Mouse (Mus musculus) layer of hippocampus, adult 9-11 months (tissue): ENCODE results near the gene Rabgap1l.

Source experiments
- DNase-seq: peaks from one replicate; pipeline ENCODE4 v3.0.0; 2022

Rabgap1l gene

GRCm38 (mm10) chr1:160231013-160231412 lies 562.0 kb downstream of the Rabgap1l start:
- no peak for DNase-seq

GRCm38 (mm10) chr1:160227850-160228249 lies 565.2 kb downstream of the Rabgap1l start:
- DNase-seq: no peak

- no peak for DNase-seq
Measured at GRCm38 (mm10) chr1:160227196-160227595, 565.8 kb downstream of the Rabgap1l start.

GRCm38 (mm10) chr1:160224093-160224492 lies 568.9 kb downstream of the Rabgap1l start:
- DNase-seq: no peak

GRCm38 (mm10) chr1:160217898-160218297 lies 575.1 kb downstream of the Rabgap1l start:
- no peak for DNase-seq

GRCm38 (mm10) chr1:160214171-160214570 lies 578.8 kb downstream of the Rabgap1l start:
- DNase-seq: no peak

- peak; percentile 99 for DNase-seq
Measured at GRCm38 (mm10) chr1:160212703-160213669, 580.0 kb downstream of the Rabgap1l start, which contains the start of gene Cacybp. Gene Cacybp, minus strand, starts transcription at chr1:160212875.

- DNase-seq: no peak
Measured at GRCm38 (mm10) chr1:160212123-160212691, 580.8 kb downstream of the Rabgap1l start.

GRCm38 (mm10) chr1:160211597-160212122 lies 581.4 kb downstream of the Rabgap1l start:
- DNase-seq: no peak

- DNase-seq: no peak
Measured at GRCm38 (mm10) chr1:160210566-160210965, 582.4 kb downstream of the Rabgap1l start.

GRCm38 (mm10) chr1:160209844-160210243 lies 583.2 kb downstream of the Rabgap1l start:
- DNase-seq: no peak

GRCm38 (mm10) chr1:160205486-160205885 lies 587.5 kb downstream of the Rabgap1l start:
- no peak for DNase-seq

- no peak for DNase-seq
Measured at GRCm38 (mm10) chr1:160195337-160195663, 597.7 kb downstream of the Rabgap1l start.

GRCm38 (mm10) chr1:160194529-160195336 lies 598.3 kb downstream of the Rabgap1l start, which contains the start of gene Mrps14:
Gene Mrps14, plus strand, starts transcription at chr1:160195215.
- DNase-seq: peak; percentile 99

- DNase-seq: peak; percentile 37
Measured at GRCm38 (mm10) chr1:160184506-160184905, 608.5 kb downstream of the Rabgap1l start.

- DNase-seq: no peak
Measured at GRCm38 (mm10) chr1:160181216-160181615, 611.8 kb downstream of the Rabgap1l start.

- DNase-seq: no peak
Measured at GRCm38 (mm10) chr1:160176903-160177302, 616.1 kb downstream of the Rabgap1l start.
